Mouse (Mus musculus): Measurements from ENCODE around the gene 1700113H08Rik. TPM values are rescaled to one million over a fixed set of nuclear protein-coding genes. Genes with fewer than 3 reads are reported as not detected.

1700113H08Rik gene
- polyA plus RNA-seq, 1 experiment: not detected

DNA sequence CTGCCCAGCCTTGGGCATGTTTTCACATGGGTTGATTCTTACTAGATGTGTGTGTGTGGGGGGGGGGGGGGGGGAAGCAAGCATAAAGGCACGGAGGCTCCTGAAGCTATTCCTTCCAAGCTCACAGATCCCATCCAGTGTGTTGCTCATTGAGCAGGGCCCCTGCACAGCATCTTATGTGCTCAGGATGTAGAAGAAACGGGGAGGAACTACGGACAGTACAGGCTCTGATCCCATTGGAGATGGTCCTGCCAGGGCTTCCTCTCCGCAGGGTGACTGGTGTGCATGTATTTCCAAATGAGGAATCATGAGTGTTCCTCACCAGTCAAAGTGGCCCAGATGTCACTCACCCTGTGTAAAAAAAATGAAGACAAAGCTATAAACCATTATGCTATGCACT is 42.8 kb downstream of the 1700113H08Rik start:
- Histone ChIP-seq H3K4me3 (ENCODE audit: insufficient read depth, low read depth, low read length) (no peak overlapping the region), H3K27me3 (replicated peaks; ENCODE audit: control insufficient read depth, insufficient read depth, low read length) (no peaks in the 10 kb centered on the region), H3K27ac (ENCODE audit: insufficient read depth, low read depth, low read length) (no peak overlapping the region), H3K4me1 (ENCODE audit: control insufficient read depth, insufficient read depth, low read length) (no peaks in the 10 kb centered on the region), H3K36me3 (ENCODE audit: control insufficient read depth, insufficient read depth, low read length) (no peaks in the 10 kb centered on the region)
- TF ChIP-seq CTCF (conservative IDR thresholded peaks at IDR 0.05; ENCODE audit: insufficient read depth, insufficient read length, low read depth, low read length) (no peak), POLR2A (IDR thresholded peaks at IDR 0.05; ENCODE audit: low read depth, low read length) (no peak)
- no peak for DNase-seq
- 95% methylated on average over 4 of the region's 4 CpGs for WGBS

- H3K4me3 ChIP-seq (ENCODE audit: insufficient read depth, low read depth, low read length): no peak overlapping the region
- TF ChIP-seq CTCF (conservative IDR thresholded peaks at IDR 0.05; ENCODE audit: insufficient read depth, insufficient read length, low read depth, low read length) (no peak), POLR2A (IDR thresholded peaks at IDR 0.05; ENCODE audit: low read depth, low read length) (no peak)
- no peaks in the 10 kb centered on the region for H3K27me3 ChIP-seq (replicated peaks; ENCODE audit: control insufficient read depth, insufficient read depth, low read length)
- no peaks in the 10 kb centered on the region for H3K4me1 ChIP-seq (ENCODE audit: control insufficient read depth, insufficient read depth, low read length)
- no peak for DNase-seq
- 26% methylated on average over 9 of the region's 9 CpGs for WGBS
- H3K27ac ChIP-seq (ENCODE audit: insufficient read depth, low read depth, low read length): no peak overlapping the region
- no peaks in the 10 kb centered on the region for H3K36me3 ChIP-seq (ENCODE audit: control insufficient read depth, insufficient read depth, low read length)
These were observed 43.6 kb downstream of the 1700113H08Rik start for GRCm38 (mm10) chr10:87101265-87101950.

- no peaks in the 10 kb centered on the region for H3K4me1 ChIP-seq (ENCODE audit: control insufficient read depth, insufficient read depth, low read length)
- WGBS: 41% methylated on average over 3 of the region's 3 CpGs
- DNase-seq: no peak
These were observed 44.1 kb downstream of the 1700113H08Rik start for GRCm38 (mm10) chr10:87101951-87102320.

DNA sequence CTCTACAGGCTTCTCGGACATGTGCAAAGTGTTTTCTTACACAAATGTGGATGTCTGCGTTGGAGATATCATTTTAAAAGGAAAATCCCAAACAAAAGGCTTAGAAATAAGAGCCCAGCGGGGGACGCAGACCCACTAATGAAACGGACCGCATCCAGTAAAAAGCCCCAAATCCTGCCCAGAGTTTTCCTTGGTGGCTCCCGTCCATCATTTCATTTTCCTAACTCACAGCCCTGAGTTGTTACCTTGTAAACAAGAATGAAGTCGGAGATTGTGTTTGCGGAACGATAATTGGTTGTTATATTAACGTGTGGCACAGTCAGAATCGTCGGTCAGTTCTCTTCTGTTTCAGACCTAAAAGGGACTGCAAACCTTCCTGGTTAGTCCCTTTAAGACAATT is 44.6 kb downstream of the 1700113H08Rik start:
- Histone ChIP-seq H3K4me3 (ENCODE audit: insufficient read depth, low read depth, low read length) (no peak overlapping the region), H3K27me3 (replicated peaks; ENCODE audit: control insufficient read depth, insufficient read depth, low read length) (no peaks in the 10 kb centered on the region), H3K36me3 (ENCODE audit: control insufficient read depth, insufficient read depth, low read length) (no peaks in the 10 kb centered on the region), H3K4me1 (ENCODE audit: control insufficient read depth, insufficient read depth, low read length) (no peaks in the 10 kb centered on the region), H3K27ac (ENCODE audit: insufficient read depth, low read depth, low read length) (no peak overlapping the region)
- no peak for DNase-seq
- TF ChIP-seq POLR2A (IDR thresholded peaks at IDR 0.05; ENCODE audit: low read depth, low read length): no peak
- TF ChIP-seq CTCF (conservative IDR thresholded peaks at IDR 0.05; ENCODE audit: insufficient read depth, insufficient read length, low read depth, low read length): no peak
- WGBS: 83% methylated on average over 13 of the region's 13 CpGs

More at GRCm38 (mm10) chr10:87101951-87102320, 44.1 kb downstream of the 1700113H08Rik start:
- no peak overlapping the region for H3K4me3 ChIP-seq (ENCODE audit: insufficient read depth, low read depth, low read length)
- H3K27ac ChIP-seq (ENCODE audit: insufficient read depth, low read depth, low read length): no peak overlapping the region
- H3K27me3 ChIP-seq (replicated peaks; ENCODE audit: control insufficient read depth, insufficient read depth, low read length): no peaks in the 10 kb centered on the region
- H3K36me3 ChIP-seq (ENCODE audit: control insufficient read depth, insufficient read depth, low read length): no peaks in the 10 kb centered on the region
- no peak for TF ChIP-seq CTCF (conservative IDR thresholded peaks at IDR 0.05; ENCODE audit: insufficient read depth, insufficient read length, low read depth, low read length)

GRCm38 (mm10) chr10:87103286-87103685 is 45.4 kb downstream of the 1700113H08Rik start:
- Histone ChIP-seq H3K4me1 (ENCODE audit: control insufficient read depth, insufficient read depth, low read length) (no peaks in the 10 kb centered on the region), H3K27me3 (replicated peaks; ENCODE audit: control insufficient read depth, insufficient read depth, low read length) (no peaks in the 10 kb centered on the region), H3K27ac (ENCODE audit: insufficient read depth, low read depth, low read length) (no peak overlapping the region), H3K36me3 (ENCODE audit: control insufficient read depth, insufficient read depth, low read length) (no peaks in the 10 kb centered on the region), H3K4me3 (ENCODE audit: insufficient read depth, low read depth, low read length) (no peak overlapping the region)
- DNase-seq: no peak
- WGBS: 16% methylated on average over 8 of the region's 8 CpGs
- no peak for TF ChIP-seq CTCF (conservative IDR thresholded peaks at IDR 0.05; ENCODE audit: insufficient read depth, insufficient read length, low read depth, low read length)
- no peak for TF ChIP-seq POLR2A (IDR thresholded peaks at IDR 0.05; ENCODE audit: low read depth, low read length)

GRCm38 (mm10) chr10:87107565-87108297 is 49.9 kb downstream of the 1700113H08Rik start:
- Histone ChIP-seq H3K27ac (ENCODE audit: insufficient read depth, low read depth, low read length) (no peak overlapping the region), H3K27me3 (replicated peaks; ENCODE audit: control insufficient read depth, insufficient read depth, low read length) (no peaks in the 10 kb centered on the region), H3K4me3 (ENCODE audit: insufficient read depth, low read depth, low read length) (no peak overlapping the region), H3K36me3 (ENCODE audit: control insufficient read depth, insufficient read depth, low read length) (no peaks in the 10 kb centered on the region), H3K4me1 (ENCODE audit: control insufficient read depth, insufficient read depth, low read length) (no peaks in the 10 kb centered on the region)
- 62% methylated on average over 9 of the region's 9 CpGs for WGBS
- TF ChIP-seq CTCF (conservative IDR thresholded peaks at IDR 0.05; ENCODE audit: insufficient read depth, insufficient read length, low read depth, low read length) (no peak), POLR2A (IDR thresholded peaks at IDR 0.05; ENCODE audit: low read depth, low read length) (no peak)
- DNase-seq: no peak

- Histone ChIP-seq H3K4me1 (ENCODE audit: control insufficient read depth, insufficient read depth, low read length) (no peaks in the 10 kb centered on the region), H3K4me3 (ENCODE audit: insufficient read depth, low read depth, low read length) (no peak overlapping the region), H3K27ac (ENCODE audit: insufficient read depth, low read depth, low read length) (no peak overlapping the region), H3K36me3 (ENCODE audit: control insufficient read depth, insufficient read depth, low read length) (no peaks in the 10 kb centered on the region), H3K27me3 (replicated peaks; ENCODE audit: control insufficient read depth, insufficient read depth, low read length) (no peaks in the 10 kb centered on the region)
- WGBS: 91% methylated on average over 6 of the region's 6 CpGs
- DNase-seq: no peak
- TF ChIP-seq POLR2A (IDR thresholded peaks at IDR 0.05; ENCODE audit: low read depth, low read length) (no peak), CTCF (conservative IDR thresholded peaks at IDR 0.05; ENCODE audit: insufficient read depth, insufficient read length, low read depth, low read length) (no peak)
These were observed 50.5 kb downstream of the 1700113H08Rik start for GRCm38 (mm10) chr10:87108333-87108732.
